Mouse (Mus musculus) small intestine, adult 2 months (tissue): ENCODE data around the gene Nid1.

Experiments used
- CTCF ChIP-seq: fragments of 200-500 bp; IDR thresholded peaks from 2 replicates; pipeline ENCODE4 v1.5.1; 2012; ENCODE audit warnings: low read depth, mild to moderate bottlenecking, control low read depth, inconsistent platforms, low read length, moderate library complexity, mixed read lengths; ENCODE audit not compliant: insufficient replicate concordance, insufficient read length; ENCODE audit errors: extremely low read depth
- POLR2A ChIP-seq: fragments of 200-500 bp; IDR thresholded peaks from 2 replicates; pipeline ENCODE4 v1.6.1; 2012; ENCODE audit warnings: low read depth, mild to moderate bottlenecking, control low read depth, inconsistent platforms, low read length, moderate library complexity

- TF ChIP-seq CTCF (no peak), POLR2A (no peak)
Measured at GRCm38 (mm10) chr13:13485682-13486081, 48.3 kb downstream of the Nid1 start.
